Mouse (Mus musculus): Measurements from ENCODE around the gene Fgfr3.

DNA sequence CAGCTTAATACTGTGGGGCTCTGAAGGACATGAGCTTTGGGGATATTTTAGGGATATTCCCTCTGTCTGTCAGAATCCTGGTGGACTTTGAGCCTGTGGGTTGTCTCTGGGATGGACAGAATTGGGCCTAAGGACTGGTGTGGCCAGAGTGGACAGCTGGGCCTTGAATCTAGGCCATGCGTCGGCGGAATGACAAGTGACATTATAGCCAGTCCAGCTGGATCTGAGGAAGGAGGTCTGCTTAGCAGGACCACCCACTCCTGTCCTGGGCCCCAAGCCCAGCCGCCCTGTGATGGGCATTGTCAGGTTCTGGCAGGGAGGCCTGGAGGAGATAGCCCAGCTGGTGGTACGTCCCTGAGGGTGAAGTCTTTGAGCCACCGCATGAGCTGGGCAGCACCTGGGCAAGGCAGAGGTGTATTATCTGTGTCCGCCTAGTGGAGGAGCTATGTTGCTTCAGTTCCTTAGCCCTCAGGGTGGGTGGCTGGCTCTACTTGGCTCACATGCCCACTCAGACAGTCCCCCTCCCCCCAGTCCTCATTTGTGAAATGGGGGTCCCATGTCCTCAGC, 4.7 kb downstream of the Fgfr3 start:
- no peak for TF ChIP-seq GATA1 (IDR thresholded peaks at IDR 0.05; ENCODE audit: borderline replicate concordance, low read length)
- TF ChIP-seq FLI1 (IDR thresholded peaks at IDR 0.05; ENCODE audit: low read length), result no peak

Measured in megakaryocyte, embryonic 14.5 days (primary cell).